Mouse (Mus musculus) kidney, postnatal 25 days (tissue): Measurements from ENCODE around the gene Insyn1.
A peak's percentile ranks its signal among the peaks of the same experiment; 100 is the strongest.

Experiments
- DNase-seq, 2 experiments: peaks; one replicate each; pipeline ENCODE4 v3.0.0; 2021; ENCODE audit warnings: mixed read lengths in 2 of 2

Gene Insyn1

DNA sequence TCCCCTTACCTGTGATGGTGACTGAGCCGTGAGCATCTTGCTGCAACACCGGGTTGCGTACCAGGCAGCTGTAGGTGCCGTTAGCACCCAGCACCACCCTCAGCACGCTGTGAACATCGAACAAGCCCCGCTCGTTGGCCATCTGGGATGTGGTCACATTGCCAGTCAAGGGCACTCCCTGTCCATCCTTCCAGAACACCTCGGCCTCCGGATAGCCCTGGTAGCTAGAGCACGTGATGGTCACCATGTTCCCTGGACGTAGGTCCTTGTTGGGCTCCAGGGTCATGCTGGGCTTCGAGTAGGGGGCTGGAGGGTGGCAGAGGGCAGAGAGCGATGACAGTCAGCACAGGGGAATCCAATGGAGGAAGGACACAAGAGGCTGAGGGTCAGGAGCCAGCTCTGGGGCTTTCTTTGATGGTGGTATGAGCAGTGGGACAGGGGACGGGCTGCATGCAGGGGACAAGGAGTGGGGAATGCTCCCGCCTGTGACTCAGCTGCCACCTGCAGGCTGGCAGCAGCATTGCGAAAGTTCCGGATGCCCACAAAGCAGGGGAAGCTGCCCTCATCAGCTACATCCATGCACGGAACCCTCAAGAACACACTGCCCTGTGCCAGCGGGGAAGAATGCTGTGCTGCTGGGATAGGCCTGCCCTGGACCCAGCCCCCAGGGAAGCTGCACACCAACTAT is 47.2 kb downstream of the Insyn1 start:
- DNase-seq, result no peak

DNA sequence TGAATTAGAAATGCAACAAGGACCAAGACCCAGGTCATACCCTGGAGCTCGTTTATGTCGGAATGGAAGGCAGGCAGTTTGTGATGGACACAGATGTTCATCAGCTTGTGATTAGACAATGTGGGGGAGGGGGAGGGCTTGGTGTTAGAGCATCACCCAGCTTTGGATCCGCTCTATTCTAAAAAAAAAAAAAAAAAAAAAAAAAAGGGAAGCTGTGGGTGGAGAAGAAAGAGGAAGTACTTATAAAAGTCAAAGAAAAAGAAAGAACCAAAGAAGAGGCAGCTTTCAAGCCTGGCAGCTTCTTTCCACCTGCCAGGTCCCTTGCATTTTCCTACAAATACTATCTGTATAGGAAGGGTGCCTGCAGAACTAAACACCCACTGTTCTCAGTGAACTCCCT is 49.4 kb downstream of the Insyn1 start:
- no peak for DNase-seq

DNA sequence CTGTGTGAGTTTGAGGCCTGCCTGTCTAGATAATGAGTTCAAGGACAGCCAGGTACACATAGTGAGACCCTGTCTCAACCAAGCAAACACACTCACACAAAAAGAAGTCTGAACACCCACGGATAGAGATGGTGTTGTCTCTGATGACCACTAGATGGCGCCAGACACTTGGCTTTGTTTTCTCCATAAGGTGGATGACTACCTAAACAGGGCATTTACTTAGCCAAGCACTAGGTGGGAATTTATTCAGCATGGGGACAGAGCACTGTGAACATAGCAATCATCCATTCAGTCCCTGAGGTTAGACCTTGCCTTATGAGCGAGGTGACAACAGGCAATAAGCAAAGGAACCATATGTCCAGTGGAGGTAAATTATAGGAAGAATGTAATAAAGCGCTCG is 51.5 kb downstream of the Insyn1 start:
- peak in 1 of 2 experiments; percentile 63 for DNase-seq

DNA sequence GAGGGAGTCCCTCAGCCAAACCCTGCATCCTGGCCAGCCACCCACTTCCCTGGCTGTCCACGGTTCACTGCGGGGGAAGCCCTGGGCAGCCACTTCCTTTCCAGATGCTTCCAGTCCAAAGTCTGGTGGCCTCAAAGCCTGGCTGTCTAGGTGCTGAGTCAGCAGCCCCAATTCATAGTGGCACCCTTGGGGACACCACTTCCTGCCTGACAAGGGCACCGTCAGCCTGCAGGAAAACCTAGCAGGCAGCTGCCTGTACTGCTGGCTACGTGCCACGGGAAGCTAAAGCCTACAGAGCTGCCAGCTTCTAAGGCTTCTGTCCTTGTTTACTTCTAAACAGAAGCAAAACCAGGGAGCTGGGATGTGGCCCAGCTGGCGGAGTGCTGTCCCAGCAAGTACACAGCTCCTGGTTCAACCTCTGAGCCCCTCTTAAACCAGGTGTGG is 53.5 kb downstream of the Insyn1 start:
- peak; percentile 90 to 92 for DNase-seq

DNA sequence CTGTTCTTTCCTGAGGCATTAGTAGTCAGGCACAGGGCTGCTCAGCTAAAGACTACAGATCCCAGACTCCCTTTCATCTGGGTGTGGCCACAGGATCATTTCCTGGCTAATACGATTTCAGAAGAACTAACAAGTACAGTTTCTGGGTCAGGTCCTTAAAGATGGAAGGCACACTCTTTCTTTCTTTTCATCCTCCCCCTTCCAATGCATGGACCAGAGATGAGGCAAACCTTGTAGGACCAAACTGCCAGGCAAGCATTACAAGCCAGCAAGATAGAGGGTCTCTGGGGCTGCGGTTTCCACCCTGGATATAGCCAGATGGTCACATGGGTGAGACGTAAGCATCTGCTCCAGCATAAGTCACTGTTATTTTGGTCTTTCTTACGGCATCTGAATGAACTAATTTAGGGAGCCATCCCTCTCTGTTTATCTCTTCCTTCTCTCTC is 56.5 kb downstream of the Insyn1 start:
- DNase-seq, result no peak

DNA sequence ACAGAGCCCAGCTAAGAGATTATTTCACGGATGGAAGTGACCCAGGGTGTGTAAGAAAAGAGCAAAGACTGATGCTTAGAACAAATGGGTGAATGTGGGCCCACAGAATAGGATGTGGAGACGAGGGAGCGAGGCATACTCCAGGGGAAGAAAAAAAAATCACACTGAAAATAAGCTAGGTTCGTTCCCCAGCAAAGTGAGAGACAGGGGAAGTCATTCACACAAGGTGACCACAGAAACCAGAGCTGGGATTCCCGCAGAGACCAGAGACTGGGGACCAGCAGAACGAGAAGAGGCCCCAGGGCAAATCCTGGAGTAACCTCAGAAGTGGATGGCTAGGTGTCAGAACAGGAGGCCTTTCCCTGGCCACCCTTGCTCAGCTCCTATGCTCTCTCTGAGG is 57.0 kb downstream of the Insyn1 start:
- DNase-seq, result no peak

DNA sequence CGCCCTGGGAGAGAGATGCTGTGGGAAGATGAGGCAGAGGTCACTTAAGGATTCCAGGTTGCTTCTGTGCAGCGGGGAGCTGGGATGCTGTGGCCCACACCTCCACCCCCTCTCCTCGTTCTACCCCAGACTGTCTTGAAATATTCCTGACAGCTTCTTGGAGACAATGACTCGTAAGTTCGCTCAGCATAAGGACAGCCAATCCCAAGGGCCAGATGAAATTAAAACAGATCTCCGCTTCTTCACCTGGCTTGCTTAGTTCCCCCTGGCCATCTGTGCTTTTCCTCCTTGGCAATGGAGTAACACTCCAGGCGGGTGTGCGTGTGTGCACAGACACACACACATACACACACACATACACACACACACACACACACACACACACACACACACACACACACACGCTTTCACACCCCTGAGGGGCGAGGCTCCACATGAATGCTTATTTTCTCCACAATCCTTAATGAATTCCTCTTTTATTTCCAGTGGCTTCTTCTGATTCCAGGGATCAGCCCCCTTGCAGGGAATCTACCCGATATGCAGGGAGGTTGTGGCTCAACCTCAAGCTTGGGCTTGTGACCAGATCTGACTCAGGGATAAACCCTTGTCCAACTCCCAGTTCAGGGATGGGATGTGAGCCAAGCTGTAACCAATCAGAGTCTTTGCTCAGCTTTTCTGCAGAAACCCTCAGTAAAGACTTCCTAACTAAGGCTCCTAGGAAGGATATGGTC is 58.4 kb downstream of the Insyn1 start:
- no peak for DNase-seq

DNA sequence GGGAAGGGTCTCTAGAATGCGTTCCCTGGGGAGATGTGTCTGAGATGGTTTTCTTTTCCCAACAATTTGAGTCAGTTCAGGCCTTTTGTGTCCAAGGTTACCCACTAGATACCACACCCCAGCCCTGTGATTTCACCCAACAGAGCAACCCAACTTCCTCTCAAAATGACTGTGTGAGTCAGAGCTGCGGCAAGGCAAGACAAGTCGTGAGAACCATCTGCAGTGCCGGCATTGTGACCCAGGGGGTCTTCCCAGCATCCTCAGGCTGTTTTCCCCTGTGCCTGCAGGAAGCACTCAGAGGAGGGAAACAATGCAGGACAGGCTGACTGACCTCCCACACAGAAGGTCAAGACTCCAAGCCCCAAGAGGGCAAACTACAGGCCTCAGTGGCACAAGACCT is 60.5 kb downstream of the Insyn1 start:
- DNase-seq, result no peak
